Mouse (Mus musculus): ENCODE results near the gene Ptpn18. TPM values are rescaled to one million over a fixed set of nuclear protein-coding genes. Genes with fewer than 3 reads are reported as not detected.

The Ptpn18 gene
- polyA plus RNA-seq (2014; fragmentation: Illumina TruSeq; extraction: RNeasy Lipid Tissue Mini Kit (QIAGEN cat#74804); ENCODE audit: low read depth, low replicate concordance), result not detected

GRCm38 (mm10) chr1:34459284-34460060, at the start of gene Ptpn18:
Ptpn18 (plus strand) TSS chr1:34459762.

GRCm38 (mm10) chr1:34439215-34439960, 20.2 kb upstream of the Ptpn18 start, which contains the start of the genes Ccdc115 and Imp4:
Ccdc115 (minus strand) TSS chr1:34439672.
Imp4 (plus strand) TSS chr1:34439851.

Other genes starting within 250 kb of the Ptpn18 start
- gene Ccdc115, start 20.1 kb upstream of the Ptpn18 start, polyA plus RNA-seq (2014; fragmentation: Illumina TruSeq; extraction: RNeasy Lipid Tissue Mini Kit (QIAGEN cat#74804); ENCODE audit: low read depth, low replicate concordance), result 7.0 TPM
- gene Imp4, start 19.9 kb upstream of the Ptpn18 start, polyA plus RNA-seq (2014; fragmentation: Illumina TruSeq; extraction: RNeasy Lipid Tissue Mini Kit (QIAGEN cat#74804); ENCODE audit: low read depth, low replicate concordance), result 6.9 TPM
- gene Prss39, start 38.6 kb downstream of the Ptpn18 start, polyA plus RNA-seq (2014; fragmentation: Illumina TruSeq; extraction: RNeasy Lipid Tissue Mini Kit (QIAGEN cat#74804); ENCODE audit: low read depth, low replicate concordance), result not detected
- not detected for gene Cfc1, start 75.9 kb downstream of the Ptpn18 start, polyA plus RNA-seq (2014; fragmentation: Illumina TruSeq; extraction: RNeasy Lipid Tissue Mini Kit (QIAGEN cat#74804); ENCODE audit: low read depth, low replicate concordance)
- not detected for gene Prss40, start 101.2 kb downstream of the Ptpn18 start, polyA plus RNA-seq (2014; fragmentation: Illumina TruSeq; extraction: RNeasy Lipid Tissue Mini Kit (QIAGEN cat#74804); ENCODE audit: low read depth, low replicate concordance)
- not detected for gene Amer3, start 119.9 kb downstream of the Ptpn18 start, polyA plus RNA-seq (2014; fragmentation: Illumina TruSeq; extraction: RNeasy Lipid Tissue Mini Kit (QIAGEN cat#74804); ENCODE audit: low read depth, low replicate concordance)

All from liver, adult 10 weeks (tissue).